Mouse (Mus musculus) bone marrow, adult 2 months (tissue): Measurements from ENCODE around the gene Maml2. TPM values are rescaled to one million over a fixed set of nuclear protein-coding genes. Genes with fewer than 3 reads are reported as not detected.

Experiments used
- H3K27ac ChIP-seq: fragments of 200-500 bp; 2 replicates; pipeline ENCODE4 v1.5.1; 2012; ENCODE audit warnings: low read depth, mild to moderate bottlenecking, control low read depth, inconsistent platforms, low read length; ENCODE audit not compliant: control insufficient read depth, poor library complexity, insufficient read depth
- H3K4me1 ChIP-seq: fragments of 200-500 bp; 2 replicates; pipeline ENCODE4 v1.6.1; 2011; ENCODE audit warnings: low read length; ENCODE audit not compliant: control insufficient read depth, insufficient read depth
- H3K4me3 ChIP-seq: fragments of 200-500 bp; replicated peaks from 2 replicates; pipeline ENCODE3; 2011; ENCODE audit warnings: mild to moderate bottlenecking, low read depth, low read length, control low read depth; ENCODE audit not compliant: control insufficient read depth
- CTCF ChIP-seq: fragments of 200-500 bp; IDR thresholded peaks from 2 replicates; pipeline ENCODE4 v1.5.1; 2011; ENCODE audit warnings: low read length, control low read depth; ENCODE audit not compliant: control insufficient read depth, insufficient read depth
- POLR2A ChIP-seq: fragments of 200-500 bp; IDR thresholded peaks from 2 replicates; pipeline ENCODE4 v1.6.1; 2011; ENCODE audit warnings: low read depth, mild to moderate bottlenecking, control low read depth, low read length, borderline replicate concordance; ENCODE audit not compliant: control insufficient read depth
- WGBS: fragments of 180-500 bp; shearing (Covaris S2); methylation state at CpG from one replicate; pipeline ENCODE4 v1.1.7; 2018; 5-methylcytosine and 5-hydroxymethylcytosine counted together
- polyA plus RNA-seq: library from polyadenylated mRNA; stranded (reverse); fragments of >200 nt; gene quantifications from 2 replicates; pipeline ENCODE4 v1.2.4, GENCODE M21; 2011; ENCODE audit warnings: low replicate concordance; ENCODE audit not compliant: missing spikeins, insufficient read depth, insufficient read length

Gene Maml2
- polyA plus RNA-seq, 1 experiment, result 3.5 TPM

- no peak overlapping the region for H3K4me3 ChIP-seq
- WGBS, result 52% methylated on average over 4 of the region's 4 CpGs
- no peak for TF ChIP-seq CTCF
- TF ChIP-seq POLR2A, result no peak
These were observed 454.8 kb downstream of the Maml2 start for GRCm38 (mm10) chr9:13752543-13752942.

More at GRCm38 (mm10) chr9:13752543-13752942, 454.8 kb downstream of the Maml2 start:
- Histone ChIP-seq H3K4me1 (peaks cover 1% of the 10 kb centered on the region; the same call in 1 of the 2 replicates), H3K27ac (no peak overlapping the region)

Other genes starting within 250 kb of the Maml2 start
- gene Jrkl, start 52.1 kb upstream of the Maml2 start, polyA plus RNA-seq, result 2.8 and 2.9 TPM in 2 replicates
- 18.8 and 22.8 TPM in 2 replicates for gene Ccdc82, start 51.0 kb upstream of the Maml2 start, polyA plus RNA-seq
- gene Gm17571, start 148.8 kb downstream of the Maml2 start, polyA plus RNA-seq, result not detected in 2 replicates